Mouse (Mus musculus) embryonic fibroblast, embryonic 13.5 days (primary cell): ENCODE measurements around the gene Arid1b.

Experiments used
- CTCF ChIP-seq: IDR thresholded peaks from 2 replicates; pipeline ENCODE4 v1.5.1; 2011; ENCODE audit warnings: mild to moderate bottlenecking, control low read depth, low read length, moderate library complexity, borderline replicate concordance; ENCODE audit not compliant: insufficient read depth
- POLR2A ChIP-seq: IDR thresholded peaks from 2 replicates; pipeline ENCODE4 v1.6.1; 2011; ENCODE audit warnings: low read depth, mild to moderate bottlenecking, control low read depth, low read length, moderate library complexity

DNA sequence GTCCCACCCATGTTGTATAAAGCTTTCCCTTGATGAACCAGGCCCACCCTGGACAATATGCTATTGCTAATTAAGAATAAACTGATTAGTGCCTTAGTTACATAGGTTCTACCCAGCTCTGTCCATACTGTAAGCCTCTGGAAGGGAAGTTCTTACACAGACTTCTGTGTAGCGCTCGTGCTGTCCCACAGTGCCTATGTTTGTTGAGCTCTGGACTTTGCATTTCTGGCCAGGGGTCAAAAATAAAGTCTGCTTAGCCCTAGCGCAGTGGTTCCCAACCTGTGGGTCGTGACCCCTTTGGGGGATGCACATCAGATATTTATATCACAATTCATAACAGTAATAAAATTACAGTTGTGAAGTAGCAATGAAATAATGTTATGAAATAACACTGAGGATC is 221.2 kb downstream of the Arid1b start:
- TF ChIP-seq POLR2A (no peak), CTCF (no peak)
